Mouse (Mus musculus) left cerebral cortex, adult 18-20 months (tissue): ENCODE data around the gene Nmt1. TPM values are rescaled to one million over a fixed set of nuclear protein-coding genes. Genes with fewer than 3 reads are reported as not detected.

ENCODE experiments used
- DNase-seq, 2 experiments: peaks; one replicate each; pipeline ENCODE4 v3.0.0; 2021 to 2022; ENCODE audit warnings: low spot score in 2 of 2, mixed read lengths in 1 of 2
- total RNA-seq, 2 experiments: library from RNA; stranded (reverse); gene quantifications; 2 replicates each; pipeline ENCODE4 v1.2.3; 2021

The Nmt1 gene
- total RNA-seq, 2 experiments from 2014 or later = 130 to 131 TPM

- peak in 1 of 2 experiments; percentile 63 for DNase-seq
These were observed 10.0 kb downstream of the Nmt1 start for GRCm38 (mm10) chr11:103038037-103038436.

- DNase-seq = no peak
These were observed 14.8 kb downstream of the Nmt1 start for GRCm38 (mm10) chr11:103042828-103043227.

GRCm38 (mm10) chr11:103043982-103044381 lies 16.0 kb downstream of the Nmt1 start:
- DNase-seq = no peak

- DNase-seq = no peak
These were observed 18.3 kb downstream of the Nmt1 start for GRCm38 (mm10) chr11:103046286-103046685.

- no peak for DNase-seq
These were observed 21.6 kb downstream of the Nmt1 start for GRCm38 (mm10) chr11:103049611-103050010.

- DNase-seq = no peak
These were observed 22.2 kb downstream of the Nmt1 start for GRCm38 (mm10) chr11:103050153-103050552.

GRCm38 (mm10) chr11:103051249-103051691 lies 23.3 kb downstream of the Nmt1 start:
- DNase-seq = peak in 1 of 2 experiments; percentile 51

- DNase-seq = no peak
These were observed 24.1 kb downstream of the Nmt1 start for GRCm38 (mm10) chr11:103052078-103052477.

- no peak for DNase-seq
These were observed 25.4 kb downstream of the Nmt1 start for GRCm38 (mm10) chr11:103053191-103054076.

GRCm38 (mm10) chr11:103054798-103055197 lies 26.8 kb downstream of the Nmt1 start:
- peak; percentile 79 to 86 for DNase-seq

GRCm38 (mm10) chr11:103056636-103057035 lies 28.6 kb downstream of the Nmt1 start:
- DNase-seq = no peak

- no peak for DNase-seq
These were observed 30.6 kb downstream of the Nmt1 start for GRCm38 (mm10) chr11:103058499-103059085.

- no peak for DNase-seq
These were observed 38.4 kb downstream of the Nmt1 start for GRCm38 (mm10) chr11:103066191-103067050.

GRCm38 (mm10) chr11:103067051-103067361 lies 39.0 kb downstream of the Nmt1 start:
- DNase-seq = no peak

GRCm38 (mm10) chr11:103067457-103068001 lies 39.5 kb downstream of the Nmt1 start:
- no peak for DNase-seq

GRCm38 (mm10) chr11:103068272-103068671 lies 40.3 kb downstream of the Nmt1 start:
- DNase-seq = no peak

- no peak for DNase-seq
These were observed 40.9 kb downstream of the Nmt1 start for GRCm38 (mm10) chr11:103068884-103069283.

- no peak for DNase-seq
These were observed 41.7 kb downstream of the Nmt1 start for GRCm38 (mm10) chr11:103069731-103070130.

- DNase-seq = no peak
These were observed 42.4 kb downstream of the Nmt1 start for GRCm38 (mm10) chr11:103070322-103070880.

GRCm38 (mm10) chr11:103073671-103074070 lies 45.7 kb downstream of the Nmt1 start:
- DNase-seq = no peak

GRCm38 (mm10) chr11:103074121-103074650 lies 46.2 kb downstream of the Nmt1 start:
- no peak for DNase-seq
